Mouse (Mus musculus) kidney, postnatal 25 days (tissue): Measurements from ENCODE around the gene Ttc29.

Experiments
- DNase-seq, 2 experiments: peaks; one replicate each; pipeline ENCODE4 v3.0.0; 2021; ENCODE audit warnings: mixed read lengths in 2 of 2

The Ttc29 gene

GRCm38 (mm10) chr8:78213074-78213473 is at the start of gene Ttc29:
Gene Ttc29 (plus strand): TSS chr8:78213297.
- DNase-seq, result peak; percentile 18 to 44

- no peak for DNase-seq
These were observed 41.7 kb upstream of the Ttc29 start for GRCm38 (mm10) chr8:78171351-78171750.

GRCm38 (mm10) chr8:78182654-78183053 is 30.4 kb upstream of the Ttc29 start:
- no peak for DNase-seq

- no peak for DNase-seq
These were observed 29.7 kb upstream of the Ttc29 start for GRCm38 (mm10) chr8:78183414-78183813.

GRCm38 (mm10) chr8:78187087-78187486 is 26.0 kb upstream of the Ttc29 start:
- no peak for DNase-seq

- DNase-seq, result no peak
These were observed 8.9 kb upstream of the Ttc29 start for GRCm38 (mm10) chr8:78204229-78204628.

- no peak for DNase-seq
These were observed 2.7 kb upstream of the Ttc29 start for GRCm38 (mm10) chr8:78210424-78210823.

- no peak for DNase-seq
These were observed 1.5 kb downstream of the Ttc29 start for GRCm38 (mm10) chr8:78214645-78215044.

GRCm38 (mm10) chr8:78226087-78226486 is 13.0 kb downstream of the Ttc29 start:
- DNase-seq, result no peak

GRCm38 (mm10) chr8:78230721-78231120 is 17.6 kb downstream of the Ttc29 start:
- DNase-seq, result no peak

- no peak for DNase-seq
These were observed 20.0 kb downstream of the Ttc29 start for GRCm38 (mm10) chr8:78232870-78233707.

GRCm38 (mm10) chr8:78233708-78234201 is 20.7 kb downstream of the Ttc29 start:
- DNase-seq, result no peak

- peak in 1 of 2 experiments; percentile 20 for DNase-seq
These were observed 25.0 kb downstream of the Ttc29 start for GRCm38 (mm10) chr8:78237972-78238675.

- DNase-seq, result no peak
These were observed 38.0 kb downstream of the Ttc29 start for GRCm38 (mm10) chr8:78251115-78251514.

GRCm38 (mm10) chr8:78254374-78254773 is 41.3 kb downstream of the Ttc29 start:
- DNase-seq, result no peak

GRCm38 (mm10) chr8:78255011-78255410 is 41.9 kb downstream of the Ttc29 start:
- no peak for DNase-seq

GRCm38 (mm10) chr8:78265506-78265905 is 52.4 kb downstream of the Ttc29 start:
- DNase-seq, result no peak

- DNase-seq, result no peak
These were observed 53.1 kb downstream of the Ttc29 start for GRCm38 (mm10) chr8:78266231-78266630.

GRCm38 (mm10) chr8:78267894-78268411 is 54.9 kb downstream of the Ttc29 start:
- DNase-seq, result no peak

GRCm38 (mm10) chr8:78269281-78269680 is 56.2 kb downstream of the Ttc29 start:
- DNase-seq, result no peak

GRCm38 (mm10) chr8:78271391-78271790 is 58.3 kb downstream of the Ttc29 start:
- no peak for DNase-seq

- no peak for DNase-seq
These were observed 63.0 kb downstream of the Ttc29 start for GRCm38 (mm10) chr8:78276120-78276519.

GRCm38 (mm10) chr8:78277411-78277810 is 64.3 kb downstream of the Ttc29 start:
- no peak for DNase-seq

GRCm38 (mm10) chr8:78278598-78278997 is 65.5 kb downstream of the Ttc29 start:
- no peak for DNase-seq
